Mouse (Mus musculus) kidney, adult 8-10 months (tissue): ENCODE data around the gene Polr2b.

Experiments
- DNase-seq, 2 experiments: peaks; one replicate each; pipeline ENCODE4 v3.0.0; 2022

Gene Polr2b

DNA sequence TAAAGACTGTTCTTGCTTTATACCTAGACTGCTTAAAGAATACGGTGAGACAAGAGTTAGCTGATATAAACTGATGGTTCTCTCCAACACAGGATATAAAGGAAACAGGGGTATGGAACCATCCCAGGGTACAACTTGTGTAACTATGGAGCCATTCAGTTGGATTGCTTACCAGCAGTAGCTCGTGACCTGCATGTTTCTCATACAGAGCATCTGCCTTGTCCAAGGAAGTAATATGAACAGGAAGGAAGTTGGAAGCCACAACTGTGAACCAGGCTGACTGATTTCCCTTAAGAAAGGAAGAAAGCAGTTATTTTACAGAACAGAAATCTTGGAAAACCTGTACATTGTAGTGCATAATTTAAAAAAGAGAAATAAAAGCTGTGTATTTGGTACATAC is 10.5 kb upstream of the Polr2b start:
- DNase-seq, result no peak

DNA sequence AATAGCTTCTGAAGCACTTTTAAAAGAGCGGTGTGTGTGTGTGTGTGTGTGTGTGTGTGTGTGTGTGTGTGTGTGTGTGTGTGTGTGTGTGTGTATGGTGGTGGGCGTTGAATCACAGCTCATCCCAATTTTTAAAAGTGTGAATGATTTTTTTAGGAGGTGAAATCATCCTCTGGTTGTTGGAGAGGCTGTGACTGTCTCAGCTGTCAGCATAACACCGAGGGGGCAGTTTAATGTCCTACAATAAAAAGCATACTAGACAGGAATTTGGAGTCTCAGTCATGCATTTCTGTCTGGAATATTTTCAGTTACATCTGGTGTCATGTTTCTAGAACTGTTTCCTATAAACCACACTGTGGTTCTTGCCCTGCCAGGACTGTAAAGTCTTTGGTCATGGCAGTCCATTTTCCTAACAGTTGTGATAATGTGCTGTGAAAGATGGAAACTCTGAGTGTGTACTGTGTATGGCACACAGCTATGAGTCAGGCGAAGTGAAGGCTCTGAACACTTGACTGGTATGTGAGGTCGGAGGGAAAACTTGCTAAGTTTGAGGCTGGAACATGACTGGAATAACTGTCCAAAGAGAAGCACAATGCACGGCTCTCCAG is 8.5 kb upstream of the Polr2b start:
- no peak for DNase-seq

- no peak for DNase-seq
These were observed 2.0 kb upstream of the Polr2b start for GRCm38 (mm10) chr5:77307821-77308553.

- DNase-seq, result peak in 1 of 2 experiments; percentile 19
These were observed 668 bp upstream of the Polr2b start for GRCm38 (mm10) chr5:77309051-77309906.

GRCm38 (mm10) chr5:77314206-77314605 is 4.3 kb downstream of the Polr2b start:
- no peak for DNase-seq

DNA sequence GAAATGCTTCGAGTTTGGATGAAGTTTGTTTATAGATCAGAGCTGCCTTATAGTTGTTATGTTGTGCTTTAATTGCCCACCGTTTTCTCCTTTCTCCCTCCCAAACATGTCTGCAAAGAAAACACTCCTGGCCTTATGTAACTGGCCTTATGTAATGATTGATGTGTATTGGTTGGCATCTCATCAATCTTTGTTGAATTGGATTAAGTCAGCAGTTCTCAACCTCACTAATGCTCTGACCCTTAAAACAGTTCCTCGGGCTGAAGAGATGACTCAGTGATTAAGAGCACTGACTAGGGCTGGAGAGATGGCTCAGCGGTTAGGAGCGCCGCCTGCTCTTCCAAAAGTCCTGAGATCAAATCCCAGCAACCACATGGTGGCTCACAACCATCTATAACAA is 5.0 kb downstream of the Polr2b start:
- DNase-seq, result no peak

GRCm38 (mm10) chr5:77324936-77325335 is 15.0 kb downstream of the Polr2b start:
- DNase-seq, result no peak

- DNase-seq, result no peak
These were observed 20.2 kb downstream of the Polr2b start for GRCm38 (mm10) chr5:77330154-77330553.

GRCm38 (mm10) chr5:77340033-77340432 is 30.1 kb downstream of the Polr2b start:
- DNase-seq, result no peak

GRCm38 (mm10) chr5:77348901-77349300 is 39.0 kb downstream of the Polr2b start:
- no peak for DNase-seq

- DNase-seq, result no peak
These were observed 40.2 kb downstream of the Polr2b start for GRCm38 (mm10) chr5:77349971-77350658.

DNA sequence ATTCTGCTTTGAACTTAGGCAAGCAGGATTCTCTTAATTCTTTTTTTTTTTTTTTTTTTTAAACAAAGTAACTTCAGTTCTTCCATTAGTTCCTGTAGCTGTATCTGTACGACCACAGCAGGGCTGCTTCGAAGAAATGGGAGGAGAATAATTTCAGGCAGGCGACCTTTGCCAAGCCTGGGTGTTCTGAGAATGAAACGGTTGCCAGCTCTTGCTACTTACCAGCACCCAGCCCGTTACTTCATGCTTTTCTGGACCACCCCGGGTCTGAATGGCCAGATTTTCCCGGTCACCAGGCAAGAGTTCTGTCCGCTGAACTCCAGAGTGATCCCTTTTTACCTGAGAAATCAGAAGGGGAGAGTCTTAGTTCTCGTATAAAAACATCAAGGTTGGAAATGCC is 41.7 kb downstream of the Polr2b start:
- no peak for DNase-seq

- peak; percentile 88 to 94 for DNase-seq
These were observed 44.4 kb downstream of the Polr2b start for GRCm38 (mm10) chr5:77354361-77354787.

DNA sequence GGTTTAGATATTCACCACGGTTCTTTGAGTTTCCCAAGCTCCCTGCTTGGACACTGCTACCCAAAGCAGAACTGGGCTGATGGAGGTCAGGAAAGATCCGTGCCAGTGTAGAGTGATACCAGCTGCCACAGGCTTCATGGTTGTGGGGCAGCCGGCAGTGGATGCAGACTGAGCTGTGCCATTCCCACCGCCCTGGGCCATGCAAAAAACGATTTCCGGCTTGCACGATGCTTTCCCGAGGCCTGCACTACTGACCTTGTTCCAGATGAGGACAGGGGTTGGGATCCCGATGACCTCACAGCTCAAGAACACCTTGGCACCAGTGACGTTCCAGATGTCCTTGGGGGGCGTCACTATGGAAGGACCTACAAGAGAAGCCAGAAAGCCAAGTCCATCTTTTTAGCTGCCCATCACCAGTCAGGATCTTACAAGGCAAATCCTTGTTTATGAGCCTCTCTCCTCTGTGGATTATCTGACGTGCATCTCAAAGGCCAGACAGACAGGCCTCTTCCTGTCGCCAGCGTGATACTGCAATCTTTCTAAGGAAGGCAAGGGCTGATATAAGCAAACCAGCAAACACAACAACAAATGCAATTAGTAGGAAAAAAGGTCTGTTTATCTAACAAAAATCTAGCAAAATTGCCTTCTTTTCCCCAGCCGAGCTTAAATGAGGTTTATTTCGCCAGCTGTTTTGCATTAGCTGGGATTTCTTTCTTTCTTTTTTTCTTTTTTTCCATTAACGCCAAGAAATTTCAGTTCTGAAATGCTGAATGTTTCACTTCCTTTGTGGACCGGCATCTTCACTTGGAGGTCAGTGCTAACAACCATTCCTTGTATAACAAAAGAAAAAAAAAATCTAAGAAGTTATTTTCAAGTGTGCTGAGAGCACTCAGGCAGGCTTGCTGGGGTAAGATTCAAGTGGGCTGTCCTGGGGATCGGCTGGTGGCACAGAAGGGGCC is 45.6 kb downstream of the Polr2b start:
- no peak for DNase-seq

- DNase-seq, result peak; percentile 84 to 86
These were observed 47.6 kb downstream of the Polr2b start for GRCm38 (mm10) chr5:77357405-77358149.

GRCm38 (mm10) chr5:77358347-77358746 is 48.4 kb downstream of the Polr2b start:
- DNase-seq, result no peak

DNA sequence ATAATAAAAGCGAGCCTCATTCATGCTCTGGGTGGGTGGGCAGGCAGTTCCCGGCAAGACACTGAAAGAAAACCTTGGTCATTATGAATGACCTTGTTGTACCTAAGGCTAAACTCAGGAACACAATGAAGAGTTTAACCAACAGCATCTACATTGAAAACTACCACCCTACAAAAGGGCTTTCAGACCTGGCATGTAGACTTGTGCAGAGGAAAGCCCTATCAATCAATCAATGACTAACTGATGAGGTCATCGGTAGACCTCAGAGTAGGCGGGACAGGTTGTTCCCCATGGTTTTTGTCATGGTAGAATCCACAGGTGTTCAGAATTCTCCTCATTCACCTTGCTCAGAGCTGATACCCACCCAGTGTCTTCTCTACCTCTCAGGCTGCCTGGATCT is 50.0 kb downstream of the Polr2b start:
- no peak for DNase-seq

DNA sequence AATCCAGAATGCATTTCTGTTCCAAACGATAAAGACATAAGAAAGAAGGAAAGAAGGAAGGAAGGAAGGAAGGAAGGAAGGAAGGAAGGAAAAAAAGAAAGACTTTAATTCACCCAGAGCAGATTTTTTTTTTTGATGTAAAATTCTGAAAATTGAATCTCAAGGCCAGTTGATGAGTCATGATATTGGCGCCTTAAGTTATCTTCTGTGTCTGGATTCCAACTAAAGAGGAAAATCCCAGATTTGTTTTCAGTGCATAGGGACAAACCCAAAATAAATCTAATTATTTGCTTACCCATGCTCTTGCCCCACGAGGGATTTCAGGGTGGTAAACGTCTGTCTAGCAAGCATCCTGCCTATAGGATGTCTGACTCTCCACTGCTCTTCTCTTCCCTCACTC is 51.1 kb downstream of the Polr2b start:
- DNase-seq, result no peak

DNA sequence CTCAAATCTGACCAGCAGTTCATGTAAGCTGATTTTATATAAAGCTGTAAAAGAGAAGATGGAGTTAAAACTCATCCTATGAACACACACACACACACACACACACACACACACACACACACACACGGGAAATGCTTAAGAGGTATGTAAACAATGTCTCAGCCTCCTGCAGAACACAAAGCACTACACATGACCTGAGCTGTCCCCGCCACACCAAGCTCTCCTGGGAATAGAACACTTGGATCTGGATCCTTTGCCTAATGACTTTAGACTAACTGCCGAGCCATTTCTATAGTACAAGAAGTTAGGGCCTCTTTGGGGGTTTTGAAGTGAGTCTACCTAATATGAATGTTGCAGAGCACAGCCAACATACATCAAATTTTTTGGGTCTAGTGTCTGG is 52.2 kb downstream of the Polr2b start:
- DNase-seq, result no peak

DNA sequence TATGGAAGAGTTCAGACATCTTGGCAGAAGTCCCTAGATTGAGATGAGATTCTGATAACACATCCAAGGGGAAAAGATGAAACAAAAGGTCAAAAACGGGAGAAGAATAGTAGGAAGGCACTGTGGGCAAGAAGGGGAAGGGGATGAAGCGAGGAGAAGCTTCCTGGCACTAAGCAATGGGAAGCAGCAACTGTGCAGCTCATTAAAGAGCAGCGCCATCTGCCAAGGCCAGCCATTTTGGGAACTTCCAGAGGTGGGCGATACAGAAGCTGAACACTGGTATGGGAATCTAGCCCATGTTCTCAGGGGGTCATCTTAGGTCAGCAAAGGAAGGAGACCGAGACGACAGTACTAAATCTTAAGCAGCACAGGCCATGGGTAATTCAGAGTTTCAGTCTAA is 53.7 kb downstream of the Polr2b start:
- no peak for DNase-seq

DNA sequence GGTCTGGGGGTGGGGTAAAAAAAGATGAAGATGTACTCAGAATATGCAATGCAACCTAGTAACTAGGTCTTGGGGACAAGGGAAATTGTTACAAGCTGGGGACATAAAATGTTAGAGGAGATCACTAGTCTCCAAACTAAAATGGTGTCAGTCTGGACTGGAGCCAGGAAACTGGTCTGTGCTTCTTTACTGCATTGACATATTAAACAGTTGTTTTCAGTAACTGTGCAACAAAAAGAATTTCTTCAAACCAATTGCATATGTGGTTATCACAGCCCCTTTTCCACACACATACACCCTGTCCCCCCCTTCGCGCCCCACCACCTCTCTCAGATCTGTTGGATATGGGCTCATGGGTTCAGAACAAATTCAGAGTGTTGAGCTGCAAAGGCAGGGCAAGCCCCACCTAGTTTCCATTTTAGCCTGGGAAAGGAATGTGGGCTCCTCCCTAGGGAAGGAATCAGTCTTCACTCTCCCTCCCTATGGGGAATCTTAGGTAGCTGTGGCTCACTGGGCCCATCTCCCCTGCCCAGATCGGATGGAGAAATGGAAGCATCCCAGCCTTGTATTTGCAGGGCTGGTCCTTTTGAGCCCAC is 54.6 kb downstream of the Polr2b start:
- DNase-seq, result no peak
